In genomic region chr8:126681948-126682651, GRCm38 (mm10) we compare ENCODE assay signal across 13 mouse cellular contexts.
DNase-seq lines count a peak whose midpoint lies in the region; ATAC-seq and TF ChIP-seq lines count a peak whose summit lies in the region.
"Had no signal": no experiment of that assay in that cellular context is flagged by ENCODE, and none has a peak within 500 bp of the region (broad histone marks: within the 10 kb centered on the region; RNA-seq: fewer than 3 reads in every experiment).

No protein-coding gene starts in this region.

- no peaks in the 10 kb centered on the region for H3K36me3 ChIP-seq in heart, embryonic 13.5 days
- H3K36me3 ChIP-seq: liver, embryonic 15.5 days had no signal

- H3K9me3 ChIP-seq in heart, embryonic 13.5 days: no peaks in the 10 kb centered on the region
- H3K9me3 ChIP-seq: liver, embryonic 15.5 days had no signal

- DNase-seq in gastrocnemius, adult 2 months: no peak
- DNase-seq in gastrocnemius, postnatal 25 days: no peak
- no peak for DNase-seq in layer of hippocampus, adult 2 months (ENCODE audit: low spot score in 2 of 2)
- no peak for DNase-seq in layer of hippocampus, postnatal 10 days (ENCODE audit: low spot score in 2 of 2)
- DNase-seq in lung, postnatal 25 days (ENCODE audit: low spot score): peak; percentile 80
- no peak for DNase-seq in thymus, postnatal 10 days (ENCODE audit: low spot score in 2 of 2)
- no peak for DNase-seq in left cerebral cortex, adult 18-20 months (ENCODE audit: low spot score in 2 of 2)
- DNase-seq: cerebellum, adult 11 months; retina, postnatal 1 day had no signal

- H3K4me1 ChIP-seq in heart, embryonic 13.5 days: peaks cover 26% of the 10 kb centered on the region
- H3K4me1 ChIP-seq: liver, embryonic 15.5 days had no signal

- TF ChIP-seq CTCF in gastrocnemius, adult 2 months (IDR thresholded peaks at IDR 0.05): no peak
- TF ChIP-seq CTCF in layer of hippocampus, adult 2 months (conservative IDR thresholded peaks at IDR 0.05): no peak

- peak overlapping the region; percentile 79 for H3K27ac ChIP-seq in gastrocnemius, adult 2 months
- H3K27ac ChIP-seq in layer of hippocampus, adult 2 months: peak overlapping the region; percentile 47; the same call in 1 of the 2 replicates
- H3K27ac ChIP-seq in heart, embryonic 13.5 days (replicated peaks): peak overlapping the region; percentile 37; the same call in 1 of the 2 replicates
- H3K27ac ChIP-seq: liver, embryonic 15.5 days had no signal

- no peak for ATAC-seq in heart, embryonic 13.5 days (ENCODE audit: extremely low read depth, insufficient number of reproducible peaks, low FRiP score, low TSS enrichment)
- ATAC-seq: intestine, embryonic 16.5 days had no signal

- intact Hi-C loops in gastrocnemius, adult 2 months (cut with DNase I): loop anchor here (5.0 kb wide), 1 partner anchor 35 kb away; no protein-coding TSS in a partner anchor

- H3K4me2 ChIP-seq in heart, embryonic 13.5 days: no peak overlapping the region
- H3K4me2 ChIP-seq: liver, embryonic 15.5 days had no signal

- 59% methylated on average over 6 of the region's 6 CpGs for WGBS in heart, embryonic 13.5 days

- H3K9ac ChIP-seq in heart, embryonic 13.5 days: no peak overlapping the region
- H3K9ac ChIP-seq: liver, embryonic 15.5 days had no signal

- H3K4me3 ChIP-seq in gastrocnemius, adult 2 months: no peak overlapping the region
- H3K4me3 ChIP-seq in layer of hippocampus, adult 2 months: no peak overlapping the region
- H3K4me3 ChIP-seq in heart, embryonic 13.5 days: no peak overlapping the region
- H3K4me3 ChIP-seq: liver, embryonic 15.5 days; myocyte had no signal

- H3K27me3 ChIP-seq in heart, embryonic 13.5 days (replicated peaks): no peaks in the 10 kb centered on the region
- H3K27me3 ChIP-seq: liver, embryonic 15.5 days had no signal
